Mouse (Mus musculus) CH12.LX (cell line): ENCODE measurements at regions not wholly inside any gene's neighbourhood (a gene's known extent, or its start where the extent isn't known, plus 50 kb on each side); places are given as distances from the start of the nearest gene placed in this dataset.

ENCODE experiments used
- CHD1 ChIP-seq: IDR thresholded peaks from 2 replicates; pipeline ENCODE4 v1.6.1; 2012; ENCODE audit warnings: low read depth, low read length, improper control_type of control experiment, inconsistent platforms
- CHD2 ChIP-seq: IDR thresholded peaks from 2 replicates; pipeline ENCODE4 v1.6.1; 2011; ENCODE audit warnings: low read length, improper control_type of control experiment
- CTCF ChIP-seq, 2 experiments: IDR thresholded peaks in 1 of 2; conservative IDR thresholded peaks in 1 of 2; 2 replicates each; pipeline ENCODE4 v1.5.1; 2011 to 2012; ENCODE audit warnings: low read depth in 2 of 2, low read length in 2 of 2, improper control_type of control experiment in 1 of 2, inconsistent platforms in 1 of 2, mild to moderate bottlenecking in 1 of 2, moderate library complexity in 1 of 2
- ETS1 ChIP-seq: conservative IDR thresholded peaks from 2 replicates; pipeline ENCODE4 v1.6.1; 2012; ENCODE audit warnings: low read depth, mild to moderate bottlenecking, inconsistent platforms, low read length, improper control_type of control experiment, moderate library complexity
- HCFC1 ChIP-seq: IDR thresholded peaks from 2 replicates; pipeline ENCODE4 v1.6.1; 2012; ENCODE audit warnings: low read depth, mild to moderate bottlenecking, inconsistent platforms, low read length, improper control_type of control experiment
- KAT2A ChIP-seq: IDR thresholded peaks from 2 replicates; pipeline ENCODE4 v1.6.1; 2012; ENCODE audit warnings: low read length, improper control_type of control experiment, inconsistent platforms; ENCODE audit not compliant: insufficient replicate concordance
- MAFK ChIP-seq: IDR thresholded peaks from 2 replicates; pipeline ENCODE4 v1.6.1; 2011; ENCODE audit warnings: low read length, improper control_type of control experiment; ENCODE audit not compliant: insufficient replicate concordance
- MAX ChIP-seq: IDR thresholded peaks from 2 replicates; pipeline ENCODE4 v1.6.1; 2011; ENCODE audit warnings: low read length, improper control_type of control experiment
- MEF2A ChIP-seq: IDR thresholded peaks from 2 replicates; pipeline ENCODE4 v1.6.1; 2014; ENCODE audit warnings: low read depth, mild to moderate bottlenecking, inconsistent platforms, low read length, improper control_type of control experiment, borderline replicate concordance
- POLR2A ChIP-seq: IDR thresholded peaks from 2 replicates; pipeline ENCODE4 v1.6.1; 2011; ENCODE audit warnings: low read depth, mild to moderate bottlenecking, improper control_type of control experiment, low read length
- RCOR1 ChIP-seq: conservative IDR thresholded peaks from 2 replicates; pipeline ENCODE4 v1.6.1; 2012; ENCODE audit warnings: low read depth, mild to moderate bottlenecking, inconsistent platforms, low read length, improper control_type of control experiment
- SIN3A ChIP-seq: IDR thresholded peaks from 2 replicates; pipeline ENCODE4 v1.6.1; 2012; ENCODE audit warnings: low read length, improper control_type of control experiment, inconsistent platforms
- SMC3 ChIP-seq: IDR thresholded peaks from 2 replicates; pipeline ENCODE4 v1.6.1; 2011; ENCODE audit warnings: low read depth, low read length, improper control_type of control experiment
- USF1 ChIP-seq: IDR thresholded peaks from 2 replicates; pipeline ENCODE4 v1.6.1; 2014; ENCODE audit warnings: low read depth, mild to moderate bottlenecking, inconsistent platforms, low read length, improper control_type of control experiment

DNA sequence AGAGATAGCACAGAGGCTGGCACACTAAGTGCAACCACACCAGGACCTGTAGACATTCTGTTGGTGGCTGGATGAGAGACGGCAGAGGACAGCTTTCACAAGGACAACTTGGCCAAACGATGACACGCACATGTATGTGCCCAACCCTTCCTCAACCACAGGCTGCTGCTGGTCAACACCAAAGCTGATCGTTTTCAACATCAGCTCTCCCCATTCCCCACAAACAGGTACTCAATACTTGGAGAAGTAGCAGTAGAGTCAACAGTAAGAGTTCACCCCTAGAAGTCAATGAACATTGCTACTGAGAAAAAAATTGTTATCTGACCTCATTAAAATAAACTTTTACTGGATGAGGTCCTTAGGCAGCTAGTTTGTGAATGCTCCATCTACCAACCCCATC is 119.6 kb downstream of the Utp18 start:
- TF ChIP-seq CTCF (conservative IDR thresholded peaks at IDR 0.05 in 1 of 2, IDR thresholded peaks at IDR 0.05 in 1 of 2; ENCODE audit: low read depth in 2 of 2, low read length in 2 of 2) (no peak), USF1 (no peak), MAFK (no peak), POLR2A (no peak), KAT2A (no peak), RCOR1 (no peak), CHD2 (no peak), SMC3 (no peak), ETS1 (no peak), SIN3A (no peak), HCFC1 (no peak), MAX (no peak), MEF2A (no peak), CHD1 (no peak)
